Mouse (Mus musculus) left cerebral cortex, adult 8-10 months (tissue): ENCODE data around the gene Wnt9b. TPM values are rescaled to one million over a fixed set of nuclear protein-coding genes. Genes with fewer than 3 reads are reported as not detected.
"Not testable (repeated sequence)": the region's sequence is repeated elsewhere in the genome, so short reads cannot be mapped to it uniquely, and the experiment has no call there.

ENCODE experiments used
- DNase-seq, 2 experiments: peaks; one replicate each; pipeline ENCODE4 v3.0.0; 2022; ENCODE audit warnings: low spot score in 2 of 2
- total RNA-seq, 4 experiments: library from RNA; stranded (reverse); gene quantifications; 2 replicates each; pipeline ENCODE4 v1.2.4; 2022

The Wnt9b gene
- under 1 TPM; 0.14 to 0.39 (median 0.22) TPM for total RNA-seq

DNA sequence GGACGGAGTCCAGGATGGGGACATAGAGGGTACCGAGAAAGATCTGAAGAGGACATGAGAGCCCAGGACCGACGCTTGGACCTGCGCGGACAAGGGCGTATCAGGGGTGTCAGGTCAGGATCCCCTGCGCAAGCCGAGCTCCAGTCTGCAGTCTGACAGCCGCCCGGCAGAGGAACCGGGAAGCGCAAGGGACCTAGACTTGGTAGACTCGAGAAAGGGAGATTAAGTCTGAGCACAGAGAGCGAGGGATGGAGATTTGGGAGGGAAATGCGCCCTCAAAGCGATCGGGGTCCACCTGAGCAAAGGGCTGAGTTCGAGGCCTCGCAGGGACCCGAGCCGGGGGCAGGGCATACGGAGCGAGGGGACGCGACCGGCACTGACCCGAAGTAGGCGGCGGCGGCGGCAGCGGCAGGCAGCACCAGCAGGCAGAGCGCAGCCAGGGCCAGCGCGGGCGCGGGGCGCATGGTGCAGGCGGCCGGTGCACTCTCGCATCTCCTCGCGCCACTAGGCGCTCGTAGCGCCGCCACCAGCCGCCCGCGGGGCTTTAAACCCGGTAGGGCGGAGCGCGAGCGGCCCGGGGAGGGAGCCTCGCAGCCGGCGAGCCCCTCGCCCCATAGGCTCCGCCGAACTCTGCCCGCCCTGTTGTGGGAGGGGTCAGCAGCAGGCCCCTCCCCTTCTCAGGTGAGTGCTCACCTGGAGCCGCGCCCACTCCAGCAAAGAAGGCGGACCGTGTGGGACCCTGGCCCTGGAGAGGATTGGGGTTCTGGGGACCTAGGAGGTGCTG, at the start of gene Wnt9b:
TSS of gene Wnt9b (minus strand) at position 516 of the 784 bp plus-strand sequence.
- no peak for DNase-seq

DNA sequence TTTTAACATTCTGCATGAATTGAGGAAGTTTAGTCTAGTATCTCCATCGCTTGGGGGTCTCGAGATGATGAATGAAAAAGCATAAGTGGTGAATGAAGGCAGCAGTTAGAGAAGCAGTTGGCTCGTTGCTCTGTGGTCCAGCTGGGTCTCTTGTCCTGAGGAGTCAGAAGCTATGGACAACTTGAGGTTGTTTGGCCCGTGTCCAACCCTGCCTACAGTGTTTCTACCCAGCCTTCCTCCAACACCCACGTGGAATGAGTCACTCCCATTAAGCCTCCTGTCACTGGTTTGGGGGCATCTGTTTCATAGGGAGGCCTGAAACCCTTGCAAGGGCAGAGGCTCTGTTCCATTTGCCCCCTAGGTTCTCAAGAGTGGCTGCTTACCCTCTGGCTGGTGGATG, 40.3 kb upstream of the Wnt9b start:
- no peak for DNase-seq

DNA sequence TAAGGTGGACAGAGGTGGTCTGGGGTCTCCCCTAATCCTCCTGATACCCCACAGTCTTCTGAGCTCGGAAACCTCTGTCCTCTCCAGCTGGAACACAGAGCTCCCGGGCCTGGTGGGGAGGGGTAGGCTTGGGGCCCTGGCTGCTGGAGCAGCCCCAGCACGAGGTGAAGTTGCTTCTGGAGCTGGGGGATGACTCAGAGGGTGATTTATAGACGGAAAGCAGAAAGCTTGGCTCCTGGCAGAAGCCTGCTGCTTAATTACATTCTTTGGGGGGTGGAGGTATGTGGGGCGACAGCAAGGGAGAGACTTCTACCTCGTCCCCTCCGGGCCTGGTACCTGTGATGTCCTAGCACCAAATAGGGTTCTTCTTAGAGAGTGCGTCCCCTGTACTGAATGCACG, 30.5 kb upstream of the Wnt9b start:
- DNase-seq: no peak

DNA sequence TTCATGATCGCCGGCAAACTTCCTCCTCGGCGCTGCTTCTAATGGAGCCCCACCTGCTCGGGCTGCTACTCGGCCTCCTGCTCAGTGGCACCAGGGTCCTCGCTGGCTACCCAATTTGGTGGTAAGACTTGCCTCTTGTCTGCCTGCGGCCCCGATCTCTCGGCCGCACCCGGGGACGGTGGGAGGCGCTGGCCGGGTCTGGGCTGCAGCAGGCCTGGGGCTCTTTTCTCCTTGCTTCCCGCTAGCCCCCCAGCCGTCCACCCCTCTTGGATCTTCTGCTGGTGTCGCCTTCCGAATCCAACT, 24.6 kb upstream of the Wnt9b start:
- DNase-seq: no peak

DNA sequence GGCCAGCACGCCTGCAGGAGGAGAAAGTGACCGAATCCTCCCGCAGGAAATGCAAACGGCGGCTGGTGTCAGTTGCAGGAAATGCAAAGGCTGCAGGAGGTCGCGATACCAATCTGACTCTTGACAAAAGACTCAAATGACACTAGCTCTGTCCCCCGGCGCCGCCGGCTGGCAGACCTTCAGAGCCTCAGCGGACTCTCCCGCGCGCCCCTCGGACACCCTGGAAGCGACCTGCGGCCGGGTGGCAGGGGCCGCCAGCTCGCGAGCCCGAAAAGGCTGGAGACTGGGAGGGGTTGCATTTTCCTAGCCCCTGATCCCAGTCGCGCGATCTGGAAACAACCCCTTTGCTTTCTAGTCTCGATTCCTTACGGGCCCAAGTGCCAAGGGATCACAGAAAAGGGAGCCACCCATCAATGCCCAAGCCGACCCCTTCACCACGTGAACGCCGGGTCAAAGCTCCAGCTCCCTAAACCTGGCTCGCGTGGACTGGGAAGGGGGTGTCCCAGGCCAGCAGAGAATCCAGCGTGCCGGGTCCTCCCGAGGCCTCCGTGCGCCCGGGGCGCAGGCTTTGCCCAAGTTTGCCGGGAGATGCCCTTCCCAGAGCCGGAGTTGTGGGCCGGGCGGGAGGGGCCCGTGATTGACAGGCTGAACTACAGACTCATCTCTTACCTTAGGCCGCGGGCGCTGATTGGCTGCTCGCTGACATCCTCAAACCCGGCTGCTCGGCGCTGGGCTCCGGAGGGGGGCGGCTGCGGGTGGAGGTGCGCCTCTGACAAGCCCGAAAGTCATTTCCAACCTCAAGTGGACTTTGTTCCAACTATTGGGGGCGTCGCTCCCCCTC, 24.0 kb upstream of the Wnt9b start, which contains the start of gene Wnt3:
TSS of gene Wnt3 (plus strand) at position 764 of the 841 bp plus-strand sequence.
- no peak for DNase-seq

DNA sequence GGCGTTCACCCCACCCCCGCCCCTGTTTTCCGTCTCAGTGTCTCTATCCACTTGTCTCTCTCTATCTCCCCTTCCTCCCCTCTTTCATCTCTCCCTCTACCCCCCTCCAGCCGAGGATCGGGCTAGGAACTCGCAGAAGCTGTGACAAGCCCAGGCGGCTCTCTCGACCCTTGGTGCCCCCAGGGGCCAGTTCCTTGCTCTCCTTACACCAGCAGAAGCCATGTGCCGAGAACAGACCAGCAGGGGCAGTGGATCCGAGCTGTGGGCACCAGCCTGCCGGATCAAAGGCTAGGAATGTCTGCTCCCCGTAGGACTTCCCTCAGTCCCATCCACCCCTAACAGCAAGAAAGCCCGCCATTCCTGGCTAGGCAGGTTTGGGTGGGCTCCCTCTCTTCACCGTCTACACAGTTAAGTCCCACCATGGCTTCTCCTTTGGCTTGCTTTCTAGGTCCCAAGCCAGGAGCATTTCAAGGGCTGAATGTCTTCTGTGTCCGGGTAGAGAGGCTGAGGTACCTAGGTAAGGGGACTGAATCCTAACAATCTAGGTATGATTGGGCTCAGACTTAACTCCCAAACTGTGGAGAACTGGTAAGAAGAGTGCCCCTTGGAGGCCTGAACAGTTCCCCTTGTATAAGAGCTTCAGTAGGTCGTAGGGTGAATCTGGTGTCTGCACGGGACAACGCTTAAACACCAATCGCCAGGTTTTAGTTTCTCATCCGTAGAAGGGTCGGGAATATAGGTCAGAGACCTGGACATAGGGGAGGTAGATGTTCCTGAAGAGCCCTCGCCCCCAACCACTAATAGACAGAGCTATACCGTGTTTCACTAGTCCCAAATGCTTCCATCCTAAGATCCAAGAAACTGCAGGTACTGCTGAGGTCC, 23.1 kb upstream of the Wnt9b start:
- DNase-seq: no peak

DNA sequence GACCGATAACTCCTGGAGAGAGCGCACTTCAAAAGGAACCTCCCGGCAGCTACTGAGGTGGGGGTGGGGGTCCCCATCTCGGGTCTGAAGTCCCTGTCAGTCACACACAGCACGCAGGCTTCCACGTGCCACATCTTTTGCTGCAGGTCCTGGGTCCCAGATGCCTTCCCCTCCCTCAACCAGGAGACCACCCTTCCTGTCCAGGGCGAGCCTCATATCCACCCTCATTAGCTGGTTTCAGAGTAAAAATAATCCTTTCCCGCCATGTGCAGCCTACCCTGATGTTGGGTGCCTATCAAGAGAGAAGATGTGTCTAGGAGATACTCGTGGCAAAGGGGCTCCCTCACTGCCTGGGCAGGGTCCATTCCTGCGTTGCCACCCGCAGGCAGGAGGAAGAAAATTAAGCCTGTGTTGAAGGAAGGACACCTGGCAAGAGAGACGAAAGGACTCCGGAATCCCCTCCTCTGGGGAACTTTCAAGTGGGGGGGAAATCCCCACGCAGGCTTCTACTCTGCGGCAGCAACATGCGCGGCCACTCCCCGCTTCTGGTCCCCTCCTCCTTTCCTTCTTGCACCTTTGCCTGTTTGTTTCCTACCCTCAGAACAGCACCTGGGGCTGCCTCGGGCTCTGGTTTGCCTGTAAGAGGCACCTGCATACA, 21.7 kb upstream of the Wnt9b start:
- DNase-seq: no peak

DNA sequence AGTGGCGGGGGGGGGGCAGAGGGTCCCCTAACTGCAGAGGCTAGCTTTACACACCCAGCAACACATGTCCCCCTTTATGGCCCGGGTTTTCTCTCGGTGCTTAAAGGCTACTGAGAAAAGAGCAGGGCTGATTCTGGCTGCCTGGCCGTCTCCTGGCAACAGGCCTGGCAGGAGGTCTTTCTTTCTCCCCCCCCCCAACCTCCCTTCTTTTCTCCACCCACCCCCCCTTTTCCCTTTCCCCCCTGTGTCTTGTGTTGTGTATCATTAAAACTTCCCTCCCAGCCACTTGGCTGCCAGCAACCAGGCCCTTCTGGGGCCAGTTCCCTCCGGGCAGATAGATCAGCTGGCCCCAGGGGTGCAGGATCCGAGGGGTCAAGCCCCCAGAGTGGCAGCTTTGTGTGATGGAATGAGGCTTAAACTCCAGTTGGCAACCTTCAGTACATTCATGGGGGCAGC, 16.0 kb upstream of the Wnt9b start:
- DNase-seq: no peak

DNA sequence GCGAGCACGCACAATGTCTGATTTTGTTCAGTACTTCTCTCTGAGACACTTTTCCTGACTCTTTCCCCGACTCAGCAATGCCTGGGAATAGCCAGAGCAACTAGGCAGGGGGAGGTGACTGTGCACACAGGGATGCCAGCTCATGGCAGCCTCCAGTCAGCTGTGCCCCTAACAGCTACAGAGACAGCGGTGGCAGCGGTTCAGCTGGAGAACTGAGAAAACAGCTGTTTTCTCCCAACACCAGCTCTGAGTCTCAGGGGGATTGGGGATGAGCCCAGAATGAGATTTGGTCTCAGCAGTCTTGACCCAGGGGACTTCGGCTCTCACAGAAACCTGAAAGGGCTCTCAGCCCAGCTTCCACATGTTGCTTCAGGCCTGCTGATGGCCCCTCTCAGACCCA, 15.0 kb upstream of the Wnt9b start:
- no peak for DNase-seq

DNA sequence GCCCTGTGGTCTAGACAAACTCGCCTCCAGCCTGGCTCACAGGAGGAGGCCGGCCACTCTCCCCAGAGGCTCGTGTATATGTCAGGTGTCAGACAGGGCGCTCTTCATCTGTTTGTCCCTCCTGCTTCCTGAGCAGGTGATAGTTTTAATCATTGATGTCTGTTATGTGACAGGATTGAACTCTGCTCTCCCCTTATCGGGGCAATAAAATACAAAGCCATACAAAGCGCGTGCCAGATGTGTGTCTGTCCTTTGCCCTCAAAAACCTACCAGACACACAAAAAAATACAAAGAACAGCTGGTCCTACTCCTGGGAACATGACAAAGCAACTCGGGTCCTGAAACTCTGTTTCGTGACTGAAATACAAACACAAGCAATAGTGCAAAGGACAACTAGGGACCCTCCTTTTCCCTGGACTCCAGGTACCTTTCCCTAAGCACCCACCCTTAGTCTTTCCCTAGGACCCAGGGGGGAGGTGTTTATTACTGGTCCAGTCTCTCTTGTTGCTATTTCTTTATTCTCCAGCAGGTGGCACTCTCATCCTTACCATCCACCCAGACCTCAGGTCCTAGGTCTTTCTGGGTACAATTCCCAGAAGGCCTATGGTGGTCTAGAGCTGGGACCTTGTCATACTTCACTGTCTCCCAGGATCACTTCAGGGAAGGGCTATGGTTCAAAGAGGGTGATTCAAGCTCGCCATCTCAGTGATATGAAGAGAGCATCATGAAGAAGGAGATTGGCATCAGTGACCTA, 14.0 kb upstream of the Wnt9b start:
- peak in 1 of 2 experiments; percentile 23 for DNase-seq

DNA sequence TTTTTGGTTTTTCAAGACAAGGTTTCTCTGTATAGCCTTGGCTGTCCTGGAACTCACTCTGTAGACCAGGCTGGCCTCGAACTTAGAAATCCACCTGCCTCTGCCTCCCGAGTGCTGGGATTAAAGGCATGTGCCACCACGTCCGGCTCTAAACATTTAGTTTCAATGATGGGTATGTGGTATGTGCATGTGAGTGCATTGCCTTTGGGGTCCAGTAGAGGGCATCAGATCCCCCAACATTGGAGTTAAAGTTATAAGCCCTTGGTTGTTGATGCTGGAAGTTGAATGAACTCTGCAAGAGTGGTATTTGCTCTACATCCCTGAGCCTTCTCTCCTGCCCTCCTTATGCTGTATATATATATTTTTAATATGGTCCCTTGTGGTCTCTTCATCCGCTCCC, 11.3 kb upstream of the Wnt9b start:
- DNase-seq: not testable (repeated sequence)

DNA sequence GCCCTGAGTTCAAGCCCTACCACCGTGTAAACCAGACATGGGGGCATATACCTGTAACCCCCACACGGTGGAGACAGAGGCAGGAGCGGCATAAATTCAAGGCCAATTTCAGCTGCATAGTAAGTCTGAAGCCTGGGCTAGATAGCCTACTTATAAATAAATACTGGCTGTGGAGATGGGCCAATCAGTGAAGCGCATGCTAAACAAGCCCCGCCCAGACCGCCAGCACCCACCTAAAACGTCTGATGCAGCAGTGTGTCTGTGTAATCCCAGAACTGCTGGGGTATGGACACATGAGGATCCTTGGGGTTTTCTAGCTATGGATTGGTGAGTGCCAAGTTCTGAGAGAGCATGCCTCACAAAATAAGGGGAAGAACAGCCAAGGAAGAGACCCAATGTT, 10.5 kb upstream of the Wnt9b start:
- no peak for DNase-seq

DNA sequence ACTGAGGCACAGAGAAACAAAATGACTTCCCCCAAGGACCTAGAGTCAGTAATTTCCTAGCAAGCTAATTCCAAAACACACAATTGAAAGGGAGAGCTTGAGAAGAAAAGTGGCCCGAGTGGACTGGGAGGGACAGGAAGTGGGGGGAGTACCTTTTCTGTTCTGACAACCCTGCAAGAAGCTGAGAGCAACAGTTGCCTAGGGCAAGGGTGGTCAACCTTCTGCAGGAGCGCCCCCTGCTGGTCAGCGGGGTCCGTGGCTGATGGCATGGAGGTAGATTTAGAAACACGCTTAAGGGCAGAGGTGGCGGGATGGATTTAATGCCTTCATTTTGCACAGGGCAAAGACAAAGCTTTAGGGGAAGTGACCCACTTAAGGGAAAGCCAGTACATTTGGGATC, 9.1 kb upstream of the Wnt9b start:
- peak in 1 of 2 experiments; percentile 47 for DNase-seq

DNA sequence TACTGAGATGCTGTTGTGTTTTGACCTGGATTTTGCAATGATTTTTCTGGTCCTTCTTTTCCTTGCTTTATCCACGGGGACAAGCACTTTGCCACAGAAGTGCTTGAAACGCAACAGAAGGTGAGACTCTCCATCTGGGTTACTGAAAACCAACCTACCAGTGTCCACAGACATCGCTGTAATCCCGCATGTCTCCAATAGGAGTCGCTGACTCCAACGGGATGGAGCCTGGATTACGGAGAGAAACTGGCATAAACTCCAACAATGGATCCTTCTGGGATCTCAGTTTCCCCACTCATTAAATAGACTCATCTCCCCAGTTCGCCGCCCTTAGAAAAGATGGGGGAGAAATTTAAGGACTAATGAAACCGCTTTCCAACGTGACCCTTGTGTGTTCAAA, 8.4 kb upstream of the Wnt9b start:
- no peak for DNase-seq

DNA sequence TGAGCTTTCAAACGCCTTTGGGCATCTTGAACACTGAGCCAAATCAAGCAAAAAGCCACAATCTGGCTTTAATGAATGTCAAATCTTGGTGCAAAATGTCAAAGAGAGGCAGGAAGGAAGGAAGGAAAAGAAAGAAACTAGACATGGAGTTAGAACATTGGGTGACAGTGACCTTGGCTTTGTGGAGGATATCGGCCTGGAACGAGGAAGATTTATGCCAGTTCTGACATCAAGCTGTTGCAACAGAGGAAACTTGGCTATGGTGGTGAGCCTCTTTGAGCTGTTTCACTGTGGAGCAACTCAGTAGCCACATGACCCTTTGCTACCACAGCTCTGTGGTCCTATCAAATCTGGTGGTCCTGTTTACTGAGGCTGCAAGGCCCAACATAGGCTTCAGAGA, 991 bp upstream of the Wnt9b start:
- no peak for DNase-seq

DNA sequence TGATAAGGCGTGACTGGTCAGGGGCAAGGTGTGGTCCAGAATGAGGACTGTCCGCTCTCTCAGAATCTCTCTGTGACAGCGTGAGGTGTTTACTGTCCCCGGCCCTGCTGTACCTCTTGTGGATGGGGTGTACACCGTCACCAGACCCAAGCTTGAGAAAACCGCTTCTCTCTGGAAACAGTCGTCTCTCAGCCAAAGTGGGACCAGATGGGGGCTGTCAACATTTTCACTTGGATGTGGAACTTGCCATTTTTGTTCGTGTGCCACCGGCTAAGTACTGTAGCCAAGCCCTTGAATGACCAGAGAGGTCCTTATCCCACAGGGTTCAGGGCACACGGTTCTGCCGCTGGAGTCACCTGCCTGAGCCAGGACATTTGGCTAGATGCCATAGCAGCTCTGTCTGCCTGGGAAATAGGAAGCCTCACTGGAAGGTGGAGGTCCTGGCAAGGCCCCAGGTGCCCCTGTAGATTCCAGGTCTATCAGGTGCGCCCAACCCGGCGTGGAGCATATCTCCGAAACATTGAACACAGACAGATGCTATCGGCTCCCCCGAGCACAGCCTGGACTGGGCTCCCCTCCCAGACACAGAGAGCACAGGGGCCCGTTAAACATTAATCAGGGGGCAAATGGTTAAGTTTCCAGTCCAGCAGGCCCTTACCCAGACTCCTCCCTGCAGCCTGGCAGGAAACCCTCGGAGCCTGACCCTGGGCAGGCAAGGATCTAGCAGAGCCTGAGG, 14.4 kb downstream of the Wnt9b start:
- DNase-seq: no peak

DNA sequence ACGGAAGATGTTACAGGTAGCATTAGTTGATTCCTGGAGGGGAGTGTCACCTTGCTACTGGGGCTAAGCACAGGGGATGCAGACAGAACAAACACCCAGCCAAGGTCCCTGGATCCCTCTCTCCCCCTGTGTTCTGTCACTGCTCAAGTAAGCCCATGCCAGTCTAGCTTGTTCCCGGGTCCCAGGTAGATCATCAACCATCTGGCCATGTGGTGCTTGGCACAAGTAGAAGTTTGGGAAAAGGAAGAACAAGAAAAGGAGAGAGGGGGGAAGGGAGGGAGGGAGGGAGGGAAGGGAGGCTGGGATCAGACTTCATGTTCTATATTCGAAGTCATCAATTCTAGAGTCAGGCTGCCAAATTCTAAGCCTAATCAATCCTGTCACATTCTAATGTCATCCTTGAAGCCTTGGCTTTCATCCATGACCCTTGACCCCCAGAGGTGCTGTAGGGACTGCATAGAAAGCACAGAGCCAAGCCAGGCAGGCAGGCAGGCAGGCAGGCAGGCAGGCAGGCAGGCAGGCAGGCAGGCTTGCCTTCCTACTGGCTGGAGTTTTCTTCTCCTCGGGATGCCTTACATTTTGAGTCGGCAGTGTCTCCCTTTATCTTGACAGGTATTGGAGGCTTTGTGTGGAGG, 15.1 kb downstream of the Wnt9b start:
- no peak for DNase-seq

DNA sequence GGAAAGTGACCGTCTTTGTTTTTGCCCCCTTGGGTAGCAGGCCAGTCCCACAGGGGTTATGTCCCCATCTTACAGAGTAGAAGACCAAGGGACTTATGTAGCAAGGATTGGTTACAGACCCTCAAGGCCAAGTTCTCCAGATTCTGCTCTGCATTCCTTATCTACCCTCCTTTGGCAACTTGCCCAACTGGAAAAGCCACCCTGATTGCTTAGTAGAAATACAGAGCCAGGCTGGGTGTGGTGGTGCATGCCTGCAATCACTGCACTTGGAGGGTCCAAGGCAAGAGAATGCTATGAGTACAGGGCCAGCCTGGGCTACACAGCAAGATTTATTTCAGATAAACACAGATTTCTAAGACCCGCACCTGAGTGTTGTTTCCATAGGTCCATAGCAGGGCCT, 15.7 kb downstream of the Wnt9b start:
- DNase-seq: no peak

DNA sequence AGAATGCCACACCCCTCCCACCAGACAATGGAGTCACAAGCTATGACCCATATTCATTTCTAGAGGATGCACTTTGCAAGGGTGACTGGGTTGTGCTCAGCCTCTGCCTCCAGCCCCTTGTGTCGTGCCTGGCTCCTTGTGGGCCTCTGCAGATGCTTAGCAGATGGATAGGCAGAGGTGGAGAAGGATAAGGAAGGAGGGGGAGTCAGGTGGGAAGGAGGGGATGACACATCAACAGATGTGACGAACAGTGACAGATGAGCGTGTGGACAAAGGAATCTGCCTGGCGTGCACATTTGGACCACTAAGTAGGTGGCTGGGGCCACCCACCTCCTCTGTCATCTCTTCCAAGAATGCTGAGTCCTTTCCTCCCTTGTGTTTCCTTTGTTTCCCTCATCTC, 16.6 kb downstream of the Wnt9b start:
- DNase-seq: peak in 1 of 2 experiments; percentile 79
